Mouse (Mus musculus) ES-Bruce4 (cell line): Measurements from ENCODE around the gene Lmf2. TPM values are rescaled to one million over a fixed set of nuclear protein-coding genes. Genes with fewer than 3 reads are reported as not detected.

ENCODE experiments used
- H3K27ac ChIP-seq: 2 replicates; pipeline ENCODE4 v1.5.1; 2012; ENCODE audit warnings: low read length, inconsistent platforms; ENCODE audit not compliant: insufficient read depth
- H3K27me3 ChIP-seq: 2 replicates; pipeline ENCODE4 v1.6.1; 2012; ENCODE audit warnings: mild to moderate bottlenecking, low read length, inconsistent platforms; ENCODE audit not compliant: control insufficient read depth, poor library complexity, insufficient read depth, severe bottlenecking
- H3K36me3 ChIP-seq: 2 replicates; pipeline ENCODE4 v1.6.1; 2012; ENCODE audit warnings: inconsistent platforms, mild to moderate bottlenecking, low read length, moderate library complexity; ENCODE audit not compliant: control insufficient read depth, poor library complexity, insufficient read depth, severe bottlenecking
- H3K4me1 ChIP-seq: one replicate; pipeline ENCODE4 v1.8.1; 2011; ENCODE audit warnings: low read length; ENCODE audit not compliant: control insufficient read depth, insufficient read depth
- H3K4me3 ChIP-seq: 2 replicates; pipeline ENCODE4 v1.5.1; 2011; ENCODE audit warnings: low read depth, mild to moderate bottlenecking, low read length
- H3K9ac ChIP-seq: 2 replicates; pipeline ENCODE4 v1.6.1; 2012; ENCODE audit warnings: low read depth, mild to moderate bottlenecking, inconsistent platforms; ENCODE audit not compliant: poor library complexity, severe bottlenecking
- H3K9me3 ChIP-seq: replicated peaks from 2 replicates; pipeline ENCODE4 v1.6.1; 2012; ENCODE audit warnings: mild to moderate bottlenecking, low read length, inconsistent platforms; ENCODE audit not compliant: control insufficient read depth, poor library complexity, insufficient read depth, severe bottlenecking
- CTCF ChIP-seq: IDR thresholded peaks from one replicate; pipeline ENCODE4 v1.8.1; 2011; ENCODE audit warnings: low read depth, low read length
- EP300 ChIP-seq: IDR thresholded peaks from 2 replicates; pipeline ENCODE4 v1.6.1; 2011; ENCODE audit warnings: low read depth, low read length; ENCODE audit not compliant: insufficient read depth
- POLR2A ChIP-seq: IDR thresholded peaks from one replicate; pipeline ENCODE4 v1.8.1; 2011; ENCODE audit warnings: low read length; ENCODE audit not compliant: insufficient read depth
- polyA plus RNA-seq: library from polyadenylated mRNA; stranded (reverse); fragments of >200 nt; gene quantifications from 2 replicates; pipeline ENCODE4 v1.2.4, GENCODE M21; 2011; ENCODE audit warnings: low read depth; ENCODE audit not compliant: missing spikeins, insufficient read depth, insufficient read length

Lmf2 gene
- polyA plus RNA-seq, 1 experiment: 42.1 TPM

GRCm38 (mm10) chr15:89356372-89356771 lies 913 bp upstream of the Lmf2 start:
- Histone ChIP-seq H3K36me3 (peaks cover 16% of the 10 kb centered on the region), H3K4me3 (peak overlapping the region; percentile 98), H3K9ac (peak overlapping the region; percentile 84), H3K4me1 (peaks cover 2% of the 10 kb centered on the region), H3K9me3 (no peaks in the 10 kb centered on the region), H3K27me3 (no peaks in the 10 kb centered on the region), H3K27ac (peak overlapping the region; percentile 67)
- TF ChIP-seq POLR2A (peak; percentile 15), EP300 (peak; percentile 77; the same call in 1 of the 2 replicates), CTCF (no peak)

DNA sequence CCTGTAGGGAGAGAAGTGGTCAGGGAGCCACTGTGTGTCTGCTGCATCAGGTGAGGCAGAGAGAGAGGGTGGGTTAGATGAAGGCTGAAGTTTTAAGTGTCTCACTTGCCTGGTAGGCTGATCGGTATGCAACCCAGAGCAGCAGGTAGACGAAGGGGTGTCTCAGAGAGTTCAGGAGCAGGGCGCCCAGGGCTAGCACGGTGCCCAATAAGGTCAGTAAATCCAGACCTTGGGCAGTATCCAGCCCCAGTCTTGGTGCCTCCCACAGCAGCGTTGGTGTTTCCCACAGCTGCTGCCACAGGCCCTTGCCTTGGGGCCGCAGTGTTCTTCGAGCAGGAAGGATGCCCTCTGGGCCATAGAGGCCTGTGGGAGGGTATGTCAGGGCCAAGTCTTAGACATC lies 1.0 kb downstream of the Lmf2 start:
- Histone ChIP-seq H3K27me3 (no peaks in the 10 kb centered on the region), H3K9ac (peak overlapping the region; percentile 84), H3K4me1 (peaks cover 2% of the 10 kb centered on the region), H3K9me3 (no peaks in the 10 kb centered on the region), H3K36me3 (peaks cover 4% of the 10 kb centered on the region; the same call in 1 of the 2 replicates), H3K27ac (no peak overlapping the region), H3K4me3 (peak overlapping the region; percentile 82)
- no peak for TF ChIP-seq CTCF
- TF ChIP-seq POLR2A: no peak
- TF ChIP-seq EP300: no peak

DNA sequence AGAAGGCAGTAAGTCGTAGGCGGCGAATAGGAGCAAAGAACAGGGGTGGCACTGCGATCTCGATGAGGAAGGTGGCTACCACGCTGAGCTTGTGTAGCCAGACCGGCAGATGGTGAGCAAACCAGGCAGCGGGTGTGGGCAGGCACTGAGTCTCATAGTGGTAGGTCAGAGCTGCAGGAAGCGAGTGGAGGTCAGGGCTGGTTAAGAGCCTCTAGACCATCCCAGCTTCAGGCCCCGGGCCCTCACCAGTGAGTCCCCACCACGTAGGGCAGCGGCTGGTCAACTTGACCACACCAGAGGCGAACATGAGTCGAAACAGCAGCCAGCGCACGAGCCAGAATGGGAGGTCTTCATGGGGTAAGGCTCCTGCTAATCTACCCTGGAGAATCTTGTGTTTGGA lies 1.6 kb downstream of the Lmf2 start:
- no peaks in the 10 kb centered on the region for H3K27me3 ChIP-seq
- no peak overlapping the region for H3K4me3 ChIP-seq
- peaks cover 2% of the 10 kb centered on the region for H3K4me1 ChIP-seq
- TF ChIP-seq POLR2A (no peak), EP300 (no peak), CTCF (no peak)
- no peak overlapping the region for H3K9ac ChIP-seq
- H3K36me3 ChIP-seq: peaks cover 4% of the 10 kb centered on the region; the same call in 1 of the 2 replicates
- no peaks in the 10 kb centered on the region for H3K9me3 ChIP-seq
- no peak overlapping the region for H3K27ac ChIP-seq

DNA sequence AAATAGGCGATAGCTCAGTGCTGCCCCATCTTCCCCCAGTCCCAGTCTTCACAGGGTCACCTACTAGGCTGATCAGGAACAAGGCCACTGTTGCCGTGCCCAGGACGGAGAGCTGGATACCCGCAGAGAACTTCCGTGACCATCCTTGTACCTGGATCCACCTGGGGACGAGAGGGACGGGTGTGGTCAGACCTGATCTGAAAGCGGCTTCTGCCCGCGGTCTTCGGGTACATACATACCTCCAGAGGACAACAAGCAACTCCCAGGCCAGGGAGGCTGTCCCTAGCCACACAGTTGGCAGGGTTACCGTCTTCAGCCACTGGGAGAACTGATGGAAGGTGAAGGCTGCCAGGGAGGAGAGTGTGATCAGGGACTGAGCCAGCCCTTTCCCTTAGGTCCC lies 2.7 kb downstream of the Lmf2 start:
- H3K27ac ChIP-seq: no peak overlapping the region
- peaks cover 2% of the 10 kb centered on the region for H3K4me1 ChIP-seq
- H3K36me3 ChIP-seq: no peaks in the 10 kb centered on the region
- H3K9me3 ChIP-seq: no peaks in the 10 kb centered on the region
- no peaks in the 10 kb centered on the region for H3K27me3 ChIP-seq
- H3K9ac ChIP-seq: no peak overlapping the region
- no peak overlapping the region for H3K4me3 ChIP-seq
- no peak for TF ChIP-seq EP300

GRCm38 (mm10) chr15:89352054-89352453 lies 3.4 kb downstream of the Lmf2 start:
- peak overlapping the region; percentile 64 for H3K9ac ChIP-seq
- H3K4me1 ChIP-seq: peaks cover 2% of the 10 kb centered on the region
- no peak overlapping the region for H3K27ac ChIP-seq
- no peaks in the 10 kb centered on the region for H3K9me3 ChIP-seq
- TF ChIP-seq CTCF: no peak
- TF ChIP-seq POLR2A: no peak
- TF ChIP-seq EP300: no peak
- H3K27me3 ChIP-seq: no peaks in the 10 kb centered on the region
- peak overlapping the region; percentile 24; the same call in 1 of the 2 replicates for H3K4me3 ChIP-seq
- H3K36me3 ChIP-seq: no peaks in the 10 kb centered on the region

GRCm38 (mm10) chr15:89351302-89351701 lies 4.2 kb downstream of the Lmf2 start:
- Histone ChIP-seq H3K9me3 (no peaks in the 10 kb centered on the region), H3K9ac (peak overlapping the region; percentile 64), H3K36me3 (no peaks in the 10 kb centered on the region), H3K4me3 (peak overlapping the region; percentile 26; the same call in 1 of the 2 replicates), H3K27me3 (no peaks in the 10 kb centered on the region), H3K4me1 (peaks cover 2% of the 10 kb centered on the region), H3K27ac (no peak overlapping the region)
- no peak for TF ChIP-seq POLR2A
- TF ChIP-seq CTCF: no peak
- no peak for TF ChIP-seq EP300
